Mouse (Mus musculus) cerebellum, adult 9-11 months (tissue): ENCODE measurements around the gene Higd1b.

Experiments
- DNase-seq: peaks from one replicate; pipeline ENCODE4 v3.0.0; 2022

Higd1b gene

GRCm38 (mm10) chr11:102838616-102839150 is 3.0 kb downstream of the Higd1b start:
- DNase-seq: no peak

DNA sequence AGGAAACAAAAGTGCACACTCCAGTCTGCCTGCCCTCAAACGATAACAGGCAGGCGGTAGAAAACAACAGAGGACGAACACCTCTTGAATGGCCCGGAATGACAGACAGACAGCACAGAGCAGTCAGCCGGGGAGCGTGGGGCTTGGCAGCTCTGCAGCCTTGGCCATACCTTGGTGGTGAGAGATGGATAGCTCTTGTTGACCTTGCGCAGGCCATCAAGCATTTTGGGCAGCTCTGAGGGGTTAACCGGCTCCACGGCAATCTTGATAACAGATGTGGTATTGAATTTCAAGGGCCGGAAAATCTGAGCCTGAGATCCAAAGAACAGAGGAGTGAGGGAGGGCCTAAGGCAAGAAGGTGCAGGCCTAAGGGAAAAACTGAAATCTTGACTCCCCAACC is 10.3 kb downstream of the Higd1b start:
- no peak for DNase-seq

GRCm38 (mm10) chr11:102851883-102852282 is 16.2 kb downstream of the Higd1b start:
- DNase-seq: peak; percentile 59

DNA sequence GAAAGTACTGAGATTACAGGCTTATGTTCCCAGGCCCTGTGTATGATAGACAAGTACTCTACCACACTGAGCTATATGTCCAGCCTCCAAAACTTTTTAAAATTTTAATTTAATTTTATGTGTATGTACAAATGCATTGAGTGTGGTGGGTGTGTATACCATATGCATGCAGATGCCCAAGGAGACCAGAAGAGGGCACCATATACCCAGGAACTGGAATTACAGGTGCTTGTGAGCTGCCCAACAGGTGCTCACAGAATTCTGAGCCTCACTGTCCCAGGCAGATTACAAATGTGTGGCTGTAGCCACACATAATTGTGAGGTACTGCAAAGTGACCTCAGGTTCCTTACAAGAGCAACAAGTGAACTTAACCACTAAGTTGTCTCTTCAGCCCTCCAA is 18.1 kb downstream of the Higd1b start:
- no peak for DNase-seq

GRCm38 (mm10) chr11:102855941-102856340 is 20.3 kb downstream of the Higd1b start:
- no peak for DNase-seq

DNA sequence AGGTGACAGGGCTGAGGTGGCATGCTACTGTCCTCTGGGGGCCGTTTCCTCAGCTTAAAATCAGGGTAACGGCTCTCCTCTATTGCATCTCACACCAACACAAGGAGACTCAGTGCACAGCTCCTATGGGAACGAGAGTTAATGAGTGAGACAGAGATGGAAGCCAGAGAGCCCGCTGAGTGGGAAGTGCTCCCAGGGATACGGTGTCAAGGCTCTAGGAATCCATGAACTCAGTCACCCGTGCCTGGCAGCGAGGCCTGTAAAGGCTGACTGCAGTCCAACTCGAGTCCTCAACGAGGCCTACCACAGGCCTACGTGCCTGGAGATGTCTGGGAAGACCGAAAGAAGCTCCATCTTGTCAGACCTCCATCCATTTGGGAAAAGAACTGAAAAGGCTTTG is 23.3 kb downstream of the Higd1b start:
- no peak for DNase-seq

- DNase-seq: peak; percentile 38
Measured at GRCm38 (mm10) chr11:102859933-102860332, 24.3 kb downstream of the Higd1b start.

GRCm38 (mm10) chr11:102864272-102864671 is 28.6 kb downstream of the Higd1b start:
- DNase-seq: no peak

DNA sequence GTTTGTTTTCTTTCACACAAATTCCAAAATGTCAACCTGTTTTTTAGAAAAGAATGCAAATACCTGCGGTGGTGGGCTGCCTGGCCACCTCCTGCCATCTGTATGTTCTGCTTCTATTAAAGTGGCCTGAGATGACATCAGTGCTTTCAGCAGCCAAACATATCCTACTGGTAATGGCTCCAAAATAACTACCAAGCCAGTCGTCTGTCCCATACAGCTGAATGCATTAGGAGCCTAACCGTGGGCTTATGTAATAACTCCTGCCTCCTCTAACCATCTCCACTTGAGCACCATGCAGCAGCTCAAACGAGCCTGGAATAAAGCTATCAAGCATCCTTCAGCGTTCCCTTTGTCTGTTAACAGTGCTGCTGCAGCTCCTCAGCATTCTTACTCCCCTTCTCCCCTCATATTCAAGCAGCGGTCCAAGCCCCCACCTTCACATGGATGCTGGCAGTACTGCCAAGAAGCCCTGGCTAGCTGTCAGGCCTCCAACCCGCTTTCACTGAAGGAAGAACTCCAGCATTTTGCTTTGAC is 39.2 kb downstream of the Higd1b start:
- DNase-seq: peak; percentile 82

DNA sequence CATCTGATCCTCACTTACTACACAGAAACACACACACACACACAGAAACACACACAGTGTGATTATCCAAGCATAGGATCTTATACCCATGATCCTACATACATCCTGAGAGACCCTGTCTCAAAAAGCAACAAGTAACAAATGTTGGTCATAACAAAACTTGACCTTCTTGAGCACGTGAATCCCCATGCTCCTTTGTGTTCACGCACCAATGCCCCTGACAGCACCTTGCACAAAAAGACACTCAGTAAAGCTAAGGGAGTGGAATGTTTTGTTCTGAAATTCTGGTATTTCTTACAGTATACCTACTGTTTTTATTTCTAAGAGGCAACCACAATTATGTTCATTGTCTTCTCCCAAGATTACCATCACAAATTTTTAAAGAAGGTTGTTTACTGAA is 43.9 kb downstream of the Higd1b start:
- no peak for DNase-seq

DNA sequence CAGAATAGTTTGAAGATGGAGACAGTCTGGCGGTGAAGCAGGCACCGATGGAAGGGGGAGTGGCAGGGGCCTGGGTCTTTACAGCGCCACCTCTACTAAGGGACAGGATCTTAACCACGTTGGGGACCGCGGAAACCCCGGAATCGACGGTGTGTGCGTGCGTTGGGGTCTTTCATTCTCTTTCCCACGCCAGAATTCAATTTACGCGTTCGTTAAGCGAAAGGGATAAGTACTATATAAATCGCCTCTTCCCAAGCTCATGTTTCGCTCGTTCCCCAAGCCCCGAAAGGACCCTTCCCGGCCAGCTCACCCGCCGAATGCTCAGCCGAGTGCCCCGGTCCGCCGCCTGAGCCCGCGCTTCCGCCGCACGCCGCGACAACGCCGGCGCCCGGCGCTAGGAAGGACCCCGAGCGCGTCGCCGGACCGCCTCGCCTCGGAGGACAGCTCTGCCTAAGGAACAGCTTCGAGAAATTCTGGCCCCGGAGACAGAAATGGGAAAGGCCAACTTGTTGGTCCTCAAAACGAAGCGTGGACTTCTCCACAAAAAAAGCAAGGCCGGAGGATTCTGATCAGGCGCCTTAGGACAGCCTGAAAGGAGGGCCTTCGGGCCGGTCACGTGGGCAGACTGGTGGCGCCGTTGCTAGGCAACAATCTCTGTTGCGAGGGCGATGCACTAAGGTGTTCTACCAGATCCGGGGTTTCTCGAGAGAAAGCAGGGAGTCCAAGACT is 45.1 kb downstream of the Higd1b start, which contains the start of the genes Eftud2 and Ccdc103:
Gene Eftud2, minus strand, starts transcription at position 401 of the 729 bp plus-strand sequence.
Gene Ccdc103, plus strand, starts transcription at position 620 of the 729 bp plus-strand sequence.
- peak; percentile 92 for DNase-seq

DNA sequence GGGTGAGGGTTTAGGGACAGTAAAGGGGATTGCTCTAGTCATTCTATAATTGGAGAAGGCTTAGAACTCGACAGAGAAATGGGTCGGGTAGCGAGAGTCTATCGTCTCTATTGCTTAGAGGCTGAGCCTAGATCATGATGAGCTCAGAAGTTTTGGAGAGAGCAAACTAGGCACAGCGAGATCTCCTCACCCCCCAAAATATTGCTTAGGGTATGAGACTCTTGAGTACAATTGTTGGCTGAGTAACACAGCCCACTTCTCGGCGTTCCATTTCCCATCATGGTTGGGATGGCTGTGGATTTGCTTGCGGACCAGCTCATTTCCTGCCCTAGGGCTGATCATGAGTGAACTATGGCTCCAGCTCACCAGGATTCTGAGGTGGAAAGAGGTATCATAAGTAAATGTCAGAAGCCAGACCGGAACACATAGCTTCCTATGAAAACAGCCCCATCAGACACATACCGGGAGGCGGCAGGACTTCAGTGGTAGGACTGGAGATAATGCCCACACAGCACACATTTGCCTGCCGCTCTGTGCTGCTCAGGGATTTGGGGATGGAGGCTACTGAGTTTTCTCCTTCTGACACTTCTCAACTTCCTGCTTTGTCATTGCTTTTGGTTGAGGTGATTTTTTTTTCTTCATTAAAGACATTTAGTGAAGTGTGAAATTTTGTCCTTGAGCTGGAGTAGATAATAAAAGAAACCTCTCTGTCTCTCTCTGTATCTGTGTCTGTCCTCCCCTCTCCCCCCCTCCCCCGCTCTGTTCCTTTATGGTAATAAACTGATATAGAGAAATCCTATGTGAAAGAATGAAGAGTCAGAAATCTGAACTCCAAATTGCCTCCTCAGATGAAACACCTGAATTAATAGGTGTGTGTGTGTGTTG is 45.9 kb downstream of the Higd1b start:
- DNase-seq: no peak

GRCm38 (mm10) chr11:102884616-102885219 is 49.1 kb downstream of the Higd1b start, which contains the start of gene Fam187a:
Fam187a (plus strand) TSS chr11:102885169.
- DNase-seq: no peak

- no peak for DNase-seq
Measured at GRCm38 (mm10) chr11:102887433-102887832, 51.8 kb downstream of the Higd1b start.
